Mouse (Mus musculus) frontal cortex, postnatal 14 days (tissue): ENCODE results near the gene 1700016K19Rik.
A peak's percentile ranks its signal among the peaks of the same experiment; 100 is the strongest.

Experiments
- DNase-seq, 2 experiments: peaks; one replicate each; pipeline ENCODE4 v3.0.0; 2022; ENCODE audit warnings: low spot score in 2 of 2

Gene 1700016K19Rik

DNA sequence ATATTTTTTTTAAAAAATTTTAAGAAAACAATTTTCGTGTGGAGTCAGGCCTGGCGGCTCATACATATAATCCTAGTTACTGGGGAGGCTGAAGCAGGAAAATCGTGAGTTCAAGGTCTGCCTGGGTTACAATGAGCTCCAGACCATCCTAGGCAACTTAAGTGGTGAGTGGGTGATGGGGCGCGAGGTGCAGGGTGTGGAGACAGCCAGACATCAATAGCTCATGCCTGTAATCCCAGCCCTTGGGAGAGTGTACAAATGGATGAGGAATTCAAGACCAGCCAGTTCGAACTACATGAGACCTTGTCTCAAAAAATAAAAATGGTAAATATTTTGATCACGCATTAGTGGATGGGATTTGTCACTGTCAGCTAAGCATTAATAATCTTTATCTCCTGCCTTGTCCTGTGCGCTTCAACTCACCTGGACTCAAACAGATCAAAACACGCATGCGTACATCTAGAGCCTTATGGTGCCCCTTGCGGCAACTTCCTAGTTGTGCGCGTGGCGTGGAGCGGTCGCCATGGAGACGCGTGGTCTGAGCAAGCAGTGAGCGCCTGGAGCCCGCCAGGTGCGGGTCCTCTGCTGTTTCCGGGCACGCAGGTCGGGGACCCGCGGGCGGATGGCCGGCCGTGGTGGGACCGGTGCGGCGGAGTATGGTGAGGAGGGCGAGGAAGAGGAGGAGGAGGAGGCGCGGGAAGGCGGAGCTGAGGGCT lies at the start of gene 1700016K19Rik:
TSS of gene 1700016K19Rik (plus strand) at position 473 of the 716 bp plus-strand sequence.
- DNase-seq: peak; percentile 65 to 75

DNA sequence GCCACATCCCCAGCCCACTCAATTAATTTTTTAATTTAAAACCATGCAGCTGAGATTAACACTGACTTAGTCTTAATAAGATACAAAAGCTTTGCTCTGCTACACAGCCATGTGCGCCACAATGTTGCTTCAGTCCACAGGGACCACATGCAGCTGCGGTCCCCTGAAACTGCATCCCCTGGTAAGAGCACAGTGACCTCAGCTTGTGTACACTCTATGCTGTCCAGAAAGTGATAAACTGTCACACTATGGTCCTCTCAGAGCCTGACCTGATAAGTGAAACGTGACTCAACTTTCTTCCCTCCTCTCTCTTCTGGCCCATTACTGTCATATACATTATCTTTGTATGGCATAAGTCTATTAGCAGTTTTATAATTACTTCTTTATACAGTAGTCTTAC lies 49.3 kb upstream of the 1700016K19Rik start:
- DNase-seq: no peak

DNA sequence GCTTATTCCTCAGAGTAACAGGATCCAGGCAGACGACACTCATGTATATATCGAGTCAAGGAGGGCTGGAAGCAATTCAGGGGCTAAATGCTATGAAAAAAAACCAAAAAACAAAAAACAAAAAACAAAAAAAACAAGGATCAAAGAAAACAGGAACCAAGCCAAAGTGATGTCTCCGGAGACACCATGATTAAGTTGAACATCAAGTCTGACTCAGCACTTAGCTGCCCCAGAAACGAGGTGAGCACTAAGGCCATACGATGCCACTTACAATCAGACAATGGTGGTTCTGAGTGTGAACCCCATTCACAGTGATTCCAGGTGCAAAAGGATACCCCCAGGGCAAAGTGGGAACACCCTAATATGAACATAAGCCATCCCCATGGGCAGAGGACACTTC lies 47.8 kb upstream of the 1700016K19Rik start:
- DNase-seq: no peak

DNA sequence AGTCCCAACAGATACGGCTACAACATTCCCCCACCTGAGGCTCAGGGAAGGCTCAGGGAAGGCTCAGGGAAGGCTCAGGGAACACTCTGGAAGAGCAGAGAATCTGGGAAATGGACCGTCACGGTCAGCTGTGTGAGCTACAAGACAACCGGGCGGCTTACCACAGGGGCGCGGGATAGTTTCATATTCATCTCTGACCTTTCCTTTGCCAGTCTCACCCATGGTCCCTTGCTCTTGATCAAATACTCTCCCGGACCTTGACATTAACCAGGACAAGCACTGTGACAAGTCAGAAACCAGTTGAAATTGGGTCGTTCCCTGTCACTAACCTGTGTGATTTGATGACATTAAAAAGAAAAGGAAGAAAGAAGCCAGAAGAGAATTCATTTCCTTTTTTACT lies 44.8 kb upstream of the 1700016K19Rik start:
- DNase-seq: no peak

DNA sequence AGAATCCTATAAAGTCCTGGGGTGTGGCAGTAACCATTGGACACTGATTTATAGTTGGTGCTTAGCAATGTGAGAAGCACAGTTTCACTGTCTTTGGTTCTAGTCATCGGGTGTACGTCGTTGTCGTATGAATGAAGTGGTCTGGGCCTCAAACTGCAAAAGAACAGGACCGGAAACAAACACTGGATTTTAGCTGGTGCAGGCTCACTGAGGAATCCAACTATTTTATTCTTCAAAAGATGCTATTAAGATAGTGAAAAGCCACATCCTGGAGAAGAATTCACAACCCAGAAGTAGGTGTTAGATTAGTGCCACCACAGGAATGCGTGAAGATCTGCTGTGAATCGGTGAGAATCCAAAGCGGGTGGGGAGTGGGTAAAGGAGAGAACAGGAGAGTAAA lies 43.1 kb upstream of the 1700016K19Rik start:
- no peak for DNase-seq

DNA sequence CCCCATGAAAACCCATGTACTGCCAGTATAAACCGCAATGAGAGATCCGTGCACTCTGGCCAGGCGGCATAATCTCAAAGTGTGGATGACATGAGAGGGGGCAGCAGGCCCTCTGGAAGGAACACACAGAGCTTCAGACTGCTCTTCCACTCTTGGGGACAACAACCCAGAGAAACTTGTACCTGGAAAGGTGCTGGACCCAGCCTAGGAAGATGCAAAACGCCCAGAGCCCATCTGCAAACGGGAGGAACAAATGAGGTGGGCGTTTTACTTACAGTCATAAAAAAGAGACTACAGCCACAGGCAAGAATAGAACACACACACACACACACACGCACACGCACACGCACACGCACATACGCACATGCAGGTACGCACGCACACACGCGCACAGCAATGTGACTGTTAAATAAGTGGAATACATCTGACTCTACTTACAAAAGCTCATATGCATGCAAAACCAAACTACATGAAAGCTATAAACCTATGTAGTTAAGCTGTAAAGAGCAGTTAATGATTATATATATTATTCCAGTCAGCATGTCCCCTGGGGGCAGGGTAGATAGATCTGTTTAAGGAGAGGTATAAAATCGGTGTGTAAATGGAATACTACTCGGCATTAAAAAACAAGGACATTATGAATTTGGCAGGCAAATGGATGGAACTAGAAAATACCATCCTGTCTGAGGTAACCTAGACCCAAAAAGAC lies 42.4 kb upstream of the 1700016K19Rik start:
- no peak for DNase-seq

DNA sequence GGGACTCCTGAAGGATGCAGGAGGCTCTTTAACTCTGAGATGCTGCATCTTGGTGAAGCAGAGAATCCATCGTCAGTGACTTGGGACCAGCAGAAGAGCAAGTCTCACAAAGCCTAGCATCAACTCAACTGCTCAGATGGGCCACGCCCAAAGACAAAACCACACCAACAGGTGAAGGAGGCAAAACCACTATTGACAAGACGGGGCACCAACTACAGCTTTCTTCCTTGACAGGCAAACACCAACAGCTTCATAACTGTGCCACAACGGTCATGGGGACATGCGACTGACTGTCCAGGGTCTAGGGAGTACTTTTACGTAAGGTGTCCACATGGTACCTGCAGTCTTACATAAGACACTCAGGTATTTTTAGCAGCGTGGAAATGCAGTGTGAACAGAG lies 37.9 kb upstream of the 1700016K19Rik start:
- DNase-seq: no peak

DNA sequence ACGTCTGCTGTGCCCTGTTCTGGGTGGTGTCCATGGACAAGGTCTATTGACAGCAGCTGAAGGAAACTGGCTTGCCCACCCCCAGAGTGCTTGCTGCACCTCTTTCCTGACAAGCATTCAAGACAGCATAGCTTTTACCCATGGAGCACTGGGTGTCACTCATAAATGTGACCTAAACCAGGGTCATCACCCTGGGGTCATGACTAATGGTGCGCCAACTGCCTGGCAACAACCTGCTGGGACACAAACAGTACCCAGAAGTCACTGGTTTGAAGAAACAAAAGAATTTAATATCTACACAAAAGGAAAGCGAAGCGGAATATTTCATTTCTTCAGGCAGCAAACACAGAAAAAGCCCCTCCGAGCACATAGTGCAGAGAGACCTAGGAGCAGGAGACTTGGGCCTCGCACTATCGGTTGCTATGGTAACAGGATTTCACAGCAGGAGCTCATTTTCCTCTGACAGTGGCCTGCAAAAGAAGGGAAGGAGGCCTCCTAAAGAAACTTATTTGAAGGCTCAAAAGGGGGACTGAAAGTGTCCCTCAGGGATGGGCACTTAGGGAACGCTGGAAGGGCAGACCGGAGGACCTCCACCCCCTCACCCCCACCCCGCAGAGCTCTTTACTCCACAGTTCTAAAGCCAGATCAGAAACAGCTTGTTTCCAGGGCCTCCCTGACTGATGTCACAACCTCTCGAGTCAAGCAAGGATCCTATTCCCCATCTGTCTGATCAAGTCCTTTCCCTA lies 35.8 kb upstream of the 1700016K19Rik start:
- DNase-seq: no peak

DNA sequence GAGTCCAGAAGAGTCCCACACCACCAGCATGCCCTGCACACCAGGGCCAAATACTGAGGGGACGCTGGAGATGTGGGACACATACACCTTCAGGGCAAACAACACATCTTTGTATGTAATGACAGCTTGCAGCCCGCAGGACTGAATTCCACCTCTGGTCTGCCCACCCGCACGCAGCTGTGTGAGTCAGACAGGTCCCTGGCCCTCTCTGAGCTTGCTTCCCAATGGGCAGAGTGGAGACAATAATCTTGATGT lies 35.3 kb upstream of the 1700016K19Rik start:
- DNase-seq: no peak

DNA sequence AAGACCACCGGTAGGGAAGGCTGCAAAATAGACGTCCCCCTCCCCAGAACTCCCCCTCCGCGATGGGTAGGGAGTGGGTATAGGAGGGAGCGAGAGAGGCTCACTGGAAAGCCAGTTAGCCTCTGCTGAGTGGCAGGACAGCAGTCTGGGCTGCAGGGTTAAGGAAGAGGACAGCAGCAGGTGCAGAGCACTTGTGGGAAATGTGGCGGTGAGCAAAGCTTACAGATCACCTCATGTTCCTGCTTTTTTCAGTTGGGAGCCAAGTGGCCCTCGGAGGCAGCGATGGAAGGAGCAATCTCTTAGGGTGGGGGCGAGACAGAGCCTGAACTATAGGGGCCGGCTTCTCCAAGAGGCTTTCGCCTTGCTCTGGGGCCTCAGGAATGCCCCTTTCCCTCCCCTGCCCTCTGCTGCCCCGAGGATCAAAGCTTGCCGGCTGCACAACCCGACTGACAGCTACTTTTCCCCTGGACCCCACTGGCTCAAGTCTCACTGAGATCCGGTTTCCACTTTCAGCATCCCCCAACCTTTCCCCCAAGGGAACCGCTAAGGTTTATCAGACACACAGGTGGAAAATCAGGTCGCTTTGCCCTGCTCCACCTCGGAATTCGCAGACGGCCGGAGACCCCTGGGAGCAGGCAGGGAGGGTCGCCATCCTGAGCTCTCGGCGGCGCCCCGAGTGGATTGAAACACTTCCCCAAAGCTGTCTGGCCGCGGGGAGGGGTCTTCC lies 33.9 kb upstream of the 1700016K19Rik start:
- DNase-seq: no peak

DNA sequence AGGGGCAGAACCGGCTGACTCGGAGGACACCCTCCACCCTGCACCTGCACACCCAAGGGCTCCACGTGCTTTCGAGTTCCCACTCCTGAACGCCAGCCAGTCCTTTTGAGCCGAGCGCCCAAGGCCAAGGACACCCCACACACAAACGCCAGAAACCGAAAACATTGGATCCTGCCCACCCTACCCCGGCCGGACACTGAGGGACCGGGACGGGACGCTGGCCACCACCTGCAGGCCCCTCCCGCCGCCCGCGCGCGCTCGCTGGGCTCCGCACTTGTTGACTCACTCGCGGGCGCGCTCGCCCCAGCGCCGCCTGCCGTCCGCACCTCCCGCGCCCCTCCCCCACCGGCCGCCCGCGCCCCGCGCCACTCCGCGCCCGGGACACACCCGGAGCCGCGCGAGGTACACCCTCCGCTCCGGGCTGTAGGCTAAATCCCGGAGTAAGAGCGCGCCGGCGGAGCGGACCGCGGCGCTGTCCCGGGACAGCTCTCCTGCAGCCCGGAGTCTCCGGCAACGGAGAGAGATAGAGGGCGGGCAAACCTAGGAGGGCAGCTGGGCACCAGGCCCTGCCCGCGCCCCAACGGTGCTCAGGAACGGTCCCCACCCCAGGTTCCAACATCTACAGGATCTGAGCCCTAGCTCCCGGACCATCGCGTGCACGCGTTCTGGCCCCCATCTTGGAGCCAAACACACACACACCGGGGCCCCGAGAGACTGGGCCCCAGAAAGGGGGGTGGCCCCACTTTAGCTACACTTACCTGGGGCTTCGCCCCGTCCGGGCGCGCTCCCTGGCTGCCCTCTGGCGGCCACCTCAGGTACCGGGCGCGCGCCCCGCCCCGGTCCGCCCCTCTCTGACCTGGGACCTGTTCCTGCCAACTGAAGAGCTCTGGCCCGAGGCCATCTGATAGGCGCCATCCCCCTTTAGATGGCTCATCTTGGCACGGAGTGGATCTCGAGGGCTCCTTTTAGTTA lies 33.0 kb upstream of the 1700016K19Rik start:
- DNase-seq: peak; percentile 17 to 35

DNA sequence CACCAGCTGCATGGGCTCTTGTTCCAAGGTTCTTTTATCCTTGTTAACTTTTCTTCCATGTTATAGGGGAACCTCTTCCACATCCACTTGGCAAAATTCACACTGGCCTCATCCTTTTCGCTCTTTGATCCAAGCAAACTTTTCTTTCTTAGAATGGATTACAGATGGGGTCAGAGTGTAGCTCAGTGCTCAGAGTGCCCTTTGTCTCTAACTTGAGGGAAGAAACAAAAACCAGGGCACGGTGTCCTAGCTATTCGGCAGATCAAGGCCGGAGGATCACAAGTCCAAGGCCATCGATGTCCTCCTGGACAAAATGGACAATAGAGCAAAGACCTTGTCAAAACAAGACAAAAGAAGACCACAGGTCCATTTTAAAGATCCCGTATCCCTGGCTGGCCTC lies 31.0 kb upstream of the 1700016K19Rik start:
- no peak for DNase-seq

DNA sequence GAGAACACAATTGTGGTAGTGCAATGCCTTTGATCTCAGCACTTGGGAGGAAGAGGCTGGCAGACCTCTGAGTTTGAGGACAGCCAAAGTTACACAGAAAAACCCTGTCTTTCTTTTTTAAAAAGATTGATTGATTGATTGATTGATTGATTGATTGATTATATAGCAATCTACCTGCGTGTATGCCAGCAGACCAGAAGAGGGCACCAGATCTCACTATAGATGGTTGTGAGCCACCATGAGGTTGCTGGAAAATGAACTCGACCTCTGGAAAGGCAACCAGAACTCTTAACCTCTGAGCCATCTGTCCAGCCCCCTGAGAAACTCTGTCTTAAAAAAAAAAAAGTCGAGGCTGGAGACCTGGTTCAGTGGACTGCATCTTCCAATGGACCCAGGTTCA lies 29.1 kb upstream of the 1700016K19Rik start:
- no peak for DNase-seq

DNA sequence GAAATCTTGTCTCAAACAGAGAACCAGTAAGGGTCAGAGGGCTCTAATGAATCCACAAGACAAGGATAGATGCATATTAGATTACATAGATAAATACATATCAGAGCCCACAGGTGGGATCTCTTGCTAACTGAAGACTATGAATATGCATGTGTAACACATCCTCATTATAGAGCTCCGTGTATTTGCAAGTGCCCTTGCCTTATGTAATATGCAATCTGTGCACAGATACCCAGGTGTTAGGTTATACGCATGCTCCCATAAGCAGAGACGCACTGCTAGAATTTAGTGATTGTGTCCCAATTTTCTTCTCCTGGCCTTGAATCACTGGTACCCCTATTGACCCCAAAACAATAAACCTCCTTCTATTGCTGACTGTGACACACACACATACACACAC lies 27.5 kb upstream of the 1700016K19Rik start:
- DNase-seq: no peak

DNA sequence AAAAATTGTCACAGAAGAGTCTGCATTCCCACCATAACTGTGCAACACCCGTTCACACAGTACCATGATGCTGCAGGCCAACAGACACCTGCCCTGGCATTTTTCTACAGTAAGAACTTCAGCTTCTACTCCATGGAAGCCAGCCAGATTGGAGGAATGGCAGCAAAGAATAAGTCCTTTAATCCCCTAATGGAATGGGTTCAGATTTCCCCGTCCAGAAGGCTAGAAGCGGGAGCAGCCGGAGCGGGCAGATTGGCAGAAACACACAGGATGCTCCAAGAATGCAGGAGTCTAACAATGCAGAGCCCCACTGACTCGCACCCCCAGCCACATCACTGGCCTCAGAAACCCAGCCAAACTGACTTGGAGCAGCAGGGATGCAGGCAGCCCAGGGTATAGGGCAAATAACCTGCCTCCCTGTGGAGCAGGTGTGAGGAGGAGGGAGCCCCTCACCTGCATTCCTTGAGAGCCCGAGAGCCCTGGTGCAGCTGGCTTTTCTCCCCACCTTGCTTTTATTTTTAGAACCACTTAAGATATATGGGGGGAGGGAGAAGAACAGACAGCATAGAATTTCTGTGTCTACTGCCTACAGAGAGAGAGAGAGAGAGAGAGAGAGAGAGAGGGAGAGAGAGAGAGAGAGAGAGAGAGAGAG lies 26.7 kb upstream of the 1700016K19Rik start:
- no peak for DNase-seq

DNA sequence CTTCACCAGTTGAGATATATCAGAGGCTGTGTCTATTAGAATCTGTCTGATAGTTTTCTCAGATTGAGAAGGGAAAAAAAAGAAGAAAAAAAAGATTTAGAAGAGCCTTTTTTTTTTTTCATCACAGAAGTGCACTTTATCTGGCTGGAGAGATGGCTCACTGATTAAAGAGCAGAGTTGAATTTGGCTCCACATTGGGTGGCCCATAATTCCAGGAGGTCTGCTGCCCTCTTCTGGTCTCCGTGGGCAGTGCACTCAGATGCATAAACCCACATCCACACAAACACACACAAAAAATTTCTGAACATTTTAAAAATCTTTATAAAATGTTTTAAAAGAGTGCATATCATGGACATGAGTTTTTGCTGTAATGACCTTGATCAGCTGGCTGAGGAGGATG lies 25.7 kb upstream of the 1700016K19Rik start:
- DNase-seq: no peak

DNA sequence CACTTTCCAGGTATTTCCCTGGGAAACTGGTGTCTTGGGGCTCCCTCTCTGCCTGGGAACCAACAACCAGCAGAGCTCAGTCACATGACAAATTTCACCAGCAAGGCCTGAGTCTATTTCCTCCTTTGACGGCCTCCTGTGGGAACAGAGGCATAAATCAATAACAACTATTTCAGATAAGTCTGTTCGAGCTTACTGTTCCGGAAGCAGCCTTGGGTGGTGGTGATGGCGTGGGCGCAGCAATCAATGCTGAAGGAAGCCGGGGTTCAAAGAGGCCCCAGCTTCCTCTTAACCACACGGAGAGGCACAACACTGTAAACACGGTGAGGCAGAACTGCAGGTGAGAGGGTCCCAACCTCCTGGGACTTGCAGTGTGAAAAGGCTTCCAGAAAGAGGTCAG lies 23.0 kb upstream of the 1700016K19Rik start:
- no peak for DNase-seq

DNA sequence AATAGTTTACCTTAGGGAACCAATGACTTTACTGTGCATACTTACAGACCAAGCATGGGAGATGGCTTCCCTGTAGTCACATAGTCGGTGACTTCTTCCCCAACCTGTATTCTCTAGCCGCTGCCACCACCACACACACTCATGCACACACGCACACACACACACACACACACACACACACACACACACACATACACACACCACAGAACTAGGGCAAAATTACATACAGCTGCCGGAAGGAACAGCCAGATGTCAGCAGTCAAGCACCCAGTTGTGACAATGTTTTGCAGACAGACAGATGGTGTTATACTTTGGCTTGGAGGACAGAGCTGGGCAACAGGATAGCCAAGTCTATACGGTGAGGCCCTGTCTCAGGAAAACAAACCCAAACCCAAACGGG lies 21.7 kb upstream of the 1700016K19Rik start:
- DNase-seq: no peak

DNA sequence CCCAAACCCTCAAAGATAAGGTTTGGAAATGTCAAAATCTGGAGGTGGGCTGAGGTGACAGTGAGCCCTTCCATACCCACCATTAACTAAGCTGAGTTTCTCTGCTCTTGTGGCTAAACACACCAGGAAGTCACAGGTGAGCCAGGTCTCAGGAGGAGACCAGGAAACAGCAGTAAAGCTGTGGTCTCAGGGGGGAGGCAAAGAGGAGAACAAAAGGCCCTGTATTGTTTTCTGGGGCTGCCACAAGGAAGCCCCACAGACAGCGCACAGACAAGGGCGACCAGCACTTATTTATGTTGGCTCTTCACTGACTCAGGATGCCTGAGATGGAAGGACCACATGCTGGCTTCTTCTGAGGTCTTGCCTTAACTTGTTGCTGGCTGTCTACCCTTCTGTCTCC lies 19.3 kb upstream of the 1700016K19Rik start:
- no peak for DNase-seq

DNA sequence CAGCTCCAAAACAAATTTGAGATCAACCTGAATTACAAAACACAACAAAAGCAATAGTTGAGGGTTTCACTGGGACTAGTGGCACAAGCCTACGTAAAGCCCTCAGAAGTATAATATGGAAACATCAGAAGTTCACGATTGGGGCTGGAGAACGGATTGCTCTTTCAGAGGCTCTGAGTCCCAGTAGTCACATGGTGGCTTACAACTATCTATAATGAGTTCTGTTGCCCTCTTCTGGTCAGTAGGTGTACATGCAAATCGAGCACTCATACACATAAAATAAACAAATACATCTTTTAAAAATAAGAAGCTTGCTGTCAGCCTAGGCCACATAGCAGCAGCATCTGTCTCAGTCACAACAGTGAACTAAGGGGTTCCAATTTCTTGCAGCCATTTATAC lies 16.5 kb upstream of the 1700016K19Rik start:
- no peak for DNase-seq

DNA sequence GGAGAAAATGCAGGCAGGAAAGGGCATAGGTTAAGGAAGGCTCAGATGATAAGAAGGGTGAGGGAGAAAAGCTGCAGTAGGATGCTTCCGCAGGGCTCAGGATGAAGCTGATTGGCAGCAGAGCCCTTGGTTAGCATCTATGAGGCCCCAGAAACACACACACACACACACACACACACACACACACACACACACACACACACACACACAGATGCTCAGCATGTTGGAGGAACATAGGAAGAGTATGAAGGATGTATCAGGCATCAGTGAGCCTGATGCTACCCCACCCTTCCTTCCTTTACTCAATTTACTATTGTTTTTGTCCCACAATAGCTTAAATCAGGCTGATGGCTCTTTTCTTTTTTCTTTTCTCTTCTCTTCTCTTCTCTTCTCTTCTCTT lies 15.1 kb upstream of the 1700016K19Rik start:
- no peak for DNase-seq
